Mouse (Mus musculus): ENCODE measurements at regions not wholly inside any gene's neighbourhood (a gene's known extent, or its start where the extent isn't known, plus 50 kb on each side); places are given as distances from the start of the nearest gene placed in this dataset.

DNA sequence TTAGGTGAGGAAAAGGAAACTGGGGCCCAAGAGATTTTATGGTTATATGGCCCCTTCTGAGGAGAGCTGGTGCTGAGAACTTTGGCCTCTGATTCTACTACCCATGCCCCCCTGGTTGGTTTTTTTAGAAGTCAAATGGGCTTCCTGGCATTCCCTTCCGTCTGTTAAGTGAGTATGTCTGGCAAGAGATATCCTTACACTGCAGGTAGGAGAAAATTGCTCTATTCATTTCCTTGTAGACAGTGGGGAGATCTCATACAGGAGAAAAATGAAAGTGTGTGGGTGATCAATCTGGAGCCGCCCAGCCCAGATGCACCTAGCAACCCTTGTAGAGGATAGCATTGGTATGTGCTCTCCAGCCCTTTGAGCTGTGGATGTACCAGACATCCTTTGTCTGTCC is 418.5 kb downstream of the Adra2a start:
- TF ChIP-seq CTCF (conservative IDR thresholded peaks at IDR 0.05; ENCODE audit: low read length), result no peak
- no peak for TF ChIP-seq NANOG (IDR thresholded peaks at IDR 0.05; ENCODE audit: borderline replicate concordance, low read length)
- no peak for TF ChIP-seq POU5F1 (IDR thresholded peaks at IDR 0.05; ENCODE audit: borderline replicate concordance, low read length)
